Mouse (Mus musculus): ENCODE measurements around the gene Nfib.

DNA sequence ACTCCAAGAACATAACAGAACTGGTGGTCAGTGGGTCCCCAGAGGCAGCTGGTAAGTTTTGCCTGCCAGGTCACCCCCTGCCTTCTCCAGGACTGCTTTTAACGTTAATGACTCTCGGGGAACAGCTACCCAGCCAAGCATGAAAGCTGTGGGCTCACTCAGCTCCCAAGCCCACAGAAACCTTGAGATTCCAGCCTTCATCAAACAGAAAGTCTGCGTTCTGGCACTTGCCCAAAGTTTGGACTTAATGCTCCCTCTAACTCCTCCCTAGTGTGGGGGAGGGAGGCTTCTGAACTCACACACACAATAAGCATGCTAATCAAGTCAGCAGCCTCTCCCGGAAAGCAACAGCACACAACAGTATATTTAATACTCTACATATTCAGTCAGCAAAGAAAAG, 360.8 kb downstream of the Nfib start:
- TF ChIP-seq SMC3 (IDR thresholded peaks at IDR 0.05; ENCODE audit: low read depth, low read length) (no peak), ELF1 (IDR thresholded peaks at IDR 0.05; ENCODE audit: low read depth, low read length) (no peak), CTCF (IDR thresholded peaks at IDR 0.05 in 2 of 3, conservative IDR thresholded peaks at IDR 0.05 in 1 of 3; ENCODE audit: control insufficient read depth in 1 of 3, insufficient read depth in 1 of 3, low read depth in 2 of 3, low read length in 3 of 3, poor library complexity in 1 of 3, severe bottlenecking in 1 of 3) (no peak)
